ENCODE assay signal across 21 mouse cellular contexts in genomic region chr8:13224426-13224825, GRCm38 (mm10). TPM values are rescaled to one million over a fixed set of nuclear protein-coding genes. Genes with fewer than 3 reads are reported as not detected.
DNase-seq lines count a peak whose midpoint lies in the region; ATAC-seq and TF ChIP-seq lines count a peak whose summit lies in the region.
"Had no signal": no experiment of that assay in that cellular context is flagged by ENCODE, and none has a peak within 500 bp of the region (broad histone marks: within the 10 kb centered on the region; RNA-seq: fewer than 3 reads in every experiment).

No protein-coding gene starts in this region.

- H3K36me3 ChIP-seq in hindbrain, embryonic 10.5 days = no peaks in the 10 kb centered on the region
- no peaks in the 10 kb centered on the region for H3K36me3 ChIP-seq in hindbrain, embryonic 14.5 days (replicated peaks; ENCODE audit: control insufficient read depth, insufficient read depth)
- no peaks in the 10 kb centered on the region for H3K36me3 ChIP-seq in E14TG2a.4 (ENCODE audit: insufficient read depth, low read length)
- no peaks in the 10 kb centered on the region for H3K36me3 ChIP-seq in forebrain, embryonic 11.5 days (ENCODE audit: control insufficient read depth, insufficient read depth, low read length)
- H3K36me3 ChIP-seq: embryonic facial prominence, embryonic 10.5 days; embryonic facial prominence, embryonic 12.5 days; forebrain, embryonic 12.5 days; G1E had no signal

- no peak overlapping the region for H3K9ac ChIP-seq in hindbrain, embryonic 14.5 days
- H3K9ac ChIP-seq in forebrain, embryonic 11.5 days (ENCODE audit: low read length) = no peak overlapping the region
- H3K9ac ChIP-seq: embryonic facial prominence, embryonic 12.5 days; forebrain, embryonic 12.5 days had no signal

- H3K27ac ChIP-seq in hindbrain, embryonic 10.5 days = peak overlapping the region; percentile 12; the same call in 1 of the 2 replicates
- no peak overlapping the region for H3K27ac ChIP-seq in hindbrain, embryonic 14.5 days
- H3K27ac ChIP-seq in forebrain, embryonic 11.5 days (ENCODE audit: low read depth, low read length) = no peak overlapping the region
- H3K27ac ChIP-seq: embryonic facial prominence, embryonic 10.5 days; embryonic facial prominence, embryonic 12.5 days; forebrain, embryonic 12.5 days had no signal

- 87% methylated on average over 9 of the region's 9 CpGs for WGBS in hindbrain, embryonic 10.5 days
- WGBS in hindbrain, embryonic 14.5 days = 87% methylated on average over 9 of the region's 9 CpGs
- WGBS in forebrain, embryonic 11.5 days = 89% methylated on average over 9 of the region's 9 CpGs

- no peaks in the 10 kb centered on the region for H3K27me3 ChIP-seq in hindbrain, embryonic 10.5 days (ENCODE audit: insufficient read depth, poor library complexity, severe bottlenecking)
- no peaks in the 10 kb centered on the region for H3K27me3 ChIP-seq in hindbrain, embryonic 14.5 days (ENCODE audit: control insufficient read depth, insufficient read depth, low read length)
- peaks cover 24% of the 10 kb centered on the region for H3K27me3 ChIP-seq in E14TG2a.4 (ENCODE audit: insufficient read depth, low read length)
- no peaks in the 10 kb centered on the region for H3K27me3 ChIP-seq in forebrain, embryonic 11.5 days (ENCODE audit: control insufficient read depth, insufficient read depth, low read length)

- no peak overlapping the region for H3K4me3 ChIP-seq in hindbrain, embryonic 10.5 days
- H3K4me3 ChIP-seq in hindbrain, embryonic 14.5 days (replicated peaks; ENCODE audit: low read length) = no peak overlapping the region
- H3K4me3 ChIP-seq in E14TG2a.4 (replicated peaks; ENCODE audit: low read length) = peak overlapping the region; percentile 53; the same call in 1 of the 2 replicates
- H3K4me3 ChIP-seq in forebrain, embryonic 11.5 days (ENCODE audit: low read depth, low read length) = no peak overlapping the region
- H3K4me3 ChIP-seq: embryonic facial prominence, embryonic 10.5 days; embryonic facial prominence, embryonic 12.5 days; forebrain, embryonic 12.5 days had no signal

- peaks cover 16% of the 10 kb centered on the region for H3K4me1 ChIP-seq in hindbrain, embryonic 10.5 days (replicated peaks)
- no peaks in the 10 kb centered on the region for H3K4me1 ChIP-seq in hindbrain, embryonic 14.5 days (replicated peaks; ENCODE audit: control insufficient read depth, insufficient read depth, low read length)
- peaks cover 59% of the 10 kb centered on the region for H3K4me1 ChIP-seq in E14TG2a.4 (replicated peaks; ENCODE audit: low read depth, low read length)
- H3K4me1 ChIP-seq in forebrain, embryonic 11.5 days (replicated peaks; ENCODE audit: control insufficient read depth, insufficient read depth, low read length) = peaks cover 7% of the 10 kb centered on the region; the same call in 1 of the 2 replicates
- H3K4me1 ChIP-seq: embryonic facial prominence, embryonic 12.5 days had no signal

- no peak for TF ChIP-seq CTCF in E14TG2a.4 (conservative IDR thresholded peaks at IDR 0.05; ENCODE audit: low read length)

- no peak overlapping the region for H3K4me2 ChIP-seq in hindbrain, embryonic 14.5 days (replicated peaks)
- H3K4me2 ChIP-seq in forebrain, embryonic 11.5 days (ENCODE audit: low read depth, low read length, severe bottlenecking) = no peak overlapping the region
- H3K4me2 ChIP-seq: embryonic facial prominence, embryonic 12.5 days; forebrain, embryonic 12.5 days had no signal

- no peak for ATAC-seq in hindbrain, embryonic 14.5 days (ENCODE audit: low FRiP score)
- ATAC-seq in forebrain, embryonic 11.5 days (replicated peaks; ENCODE audit: low FRiP score) = no peak
- ATAC-seq: activated CD4-positive, CD25-positive, alpha-beta regulatory T cell, adult 4 months; forebrain, embryonic 14.5 days; forebrain, embryonic 16.5 days; Patski had no signal

- no peaks in the 10 kb centered on the region for H3K9me3 ChIP-seq in hindbrain, embryonic 10.5 days
- H3K9me3 ChIP-seq in hindbrain, embryonic 14.5 days (ENCODE audit: control insufficient read depth, low read length) = no peaks in the 10 kb centered on the region
- H3K9me3 ChIP-seq in E14TG2a.4 (ENCODE audit: low read length) = no peaks in the 10 kb centered on the region
- no peaks in the 10 kb centered on the region for H3K9me3 ChIP-seq in forebrain, embryonic 11.5 days (ENCODE audit: control insufficient read depth, low read length)
- H3K9me3 ChIP-seq: embryonic facial prominence, embryonic 10.5 days; embryonic facial prominence, embryonic 12.5 days; forebrain, embryonic 12.5 days; G1E had no signal

- peak; percentile 95 for DNase-seq in heart, adult 11 months
- DNase-seq in heart, adult 8-10 months (ENCODE audit: low spot score) = no peak
- no peak for DNase-seq in hindbrain, embryonic 10.5 days (ENCODE audit: low spot score)
- DNase-seq in hindbrain, embryonic 14.5 days (ENCODE audit: low spot score) = no peak
- no peak for DNase-seq in forebrain, embryonic 11.5 days (ENCODE audit: low spot score)
- DNase-seq: adrenal gland, adult 8-10 months; adrenal gland, postnatal 14 days; adrenal gland, postnatal 36 days; cerebellum, adult 11-12 months; cerebellum, adult 2 months; cerebellum, adult 9-10 months; cerebellum, postnatal 25 days had no signal

RNA-seq across cellular contexts. Expression of gene Grtp1, which starts 24.0 kb away (rescaled TPM):
- 1 to 10 TPM; 3.7 to 6.6 (median 4.6) TPM for total RNA-seq in heart, adult 8-10 months (2022)
- 14.5 and 16.5 TPM in 2 replicates for polyA plus RNA-seq in hindbrain, embryonic 10.5 days (2016; fragmentation: Nextera tagmentation; extraction: Ambion mirVana)
- polyA plus RNA-seq in hindbrain, embryonic 14.5 days (2014; fragmentation: Nextera tagmentation; extraction: Ambion mirVana) = 11.7 and 12.6 TPM in 2 replicates
- 18.3 and 21.4 TPM in 2 replicates for polyA plus RNA-seq in forebrain, embryonic 11.5 days (2014; fragmentation: Nextera tagmentation; extraction: Ambion mirVana)

RNA-seq across cellular contexts. Expression of gene Adprhl1, which starts 29.5 kb away (rescaled TPM):
- 100 to 1,000 TPM; 586 to 686 (median 600) TPM for total RNA-seq in heart, adult 8-10 months (2022)
- 0.25 and 0.73 TPM in 2 replicates for polyA plus RNA-seq in hindbrain, embryonic 10.5 days (2016; fragmentation: Nextera tagmentation; extraction: Ambion mirVana)
- not detected in 2 replicates for polyA plus RNA-seq in hindbrain, embryonic 14.5 days (2014; fragmentation: Nextera tagmentation; extraction: Ambion mirVana)
- polyA plus RNA-seq in forebrain, embryonic 11.5 days (2014; fragmentation: Nextera tagmentation; extraction: Ambion mirVana) = not detected in 2 replicates
- polyA plus RNA-seq: activated CD4-positive, CD25-positive, alpha-beta regulatory T cell, adult 4 months; forebrain, embryonic 12.5 days; forebrain, embryonic 14.5 days; forebrain, embryonic 16.5 days; G1E had no signal
